Mouse (Mus musculus): ENCODE data around the gene Eml4.

GRCm38 (mm10) chr17:83323410-83324268 is 27.1 kb upstream of the Eml4 start:
- no peak for TF ChIP-seq CTCF (IDR thresholded peaks at IDR 0.05; ENCODE audit: low read depth, low read length)
- no peak for TF ChIP-seq POLR2A (IDR thresholded peaks at IDR 0.05; ENCODE audit: extremely low read depth, insufficient read depth, low read length)
